Mouse (Mus musculus) midbrain, embryonic 16.5 days (tissue): ENCODE data around the gene Eps15. TPM values are rescaled to one million over a fixed set of nuclear protein-coding genes. Genes with fewer than 3 reads are reported as not detected.
A peak's percentile ranks its signal among the peaks of the same experiment; 100 is the strongest.

Source experiments
- ATAC-seq: fragments of 200-750 bp; cut with Nextera tagmentation; 2 replicates; pipeline ENCODE4 v1.8.0; 2017; ENCODE audit warnings: moderate TSS enrichment
- H3K27ac ChIP-seq: fragments of 300-500 bp; sonication (generic); 2 replicates; pipeline ENCODE4 v1.5.1; 2014; ENCODE audit warnings: mild to moderate bottlenecking, low read length, mixed read lengths
- H3K27me3 ChIP-seq: fragments of 300-500 bp; sonication (generic); 2 replicates; pipeline ENCODE4 v1.6.1; 2014; ENCODE audit warnings: low read depth, low read length, mixed read lengths; ENCODE audit not compliant: control insufficient read depth, insufficient read depth
- H3K36me3 ChIP-seq: fragments of 300-500 bp; sonication (generic); 2 replicates; pipeline ENCODE4 v1.6.1; 2014; ENCODE audit warnings: mild to moderate bottlenecking, low read length, moderate library complexity, mixed read lengths; ENCODE audit not compliant: control insufficient read depth, insufficient read depth
- H3K4me1 ChIP-seq: fragments of 300-500 bp; sonication (generic); 2 replicates; pipeline ENCODE4 v1.6.1; 2014; ENCODE audit warnings: mild to moderate bottlenecking, low read length, mixed read lengths; ENCODE audit not compliant: control insufficient read depth, insufficient read depth
- H3K4me2 ChIP-seq: fragments of 300-500 bp; sonication (generic); 2 replicates; pipeline ENCODE4 v1.6.1; 2014; ENCODE audit warnings: mild to moderate bottlenecking, low read length, mixed read lengths
- H3K4me3 ChIP-seq: fragments of 300-500 bp; sonication (generic); 2 replicates; pipeline ENCODE4 v1.5.1; 2014; ENCODE audit warnings: low read depth, mild to moderate bottlenecking, low read length, moderate library complexity, mixed read lengths
- H3K9ac ChIP-seq: fragments of 300-500 bp; sonication (generic); 2 replicates; pipeline ENCODE4 v1.6.1; 2014; ENCODE audit warnings: low read depth, low read length, mixed read lengths
- H3K9me3 ChIP-seq: fragments of 300-500 bp; sonication (generic); replicated peaks from 2 replicates; pipeline ENCODE4 v1.6.1; 2014; ENCODE audit warnings: mild to moderate bottlenecking, low read length, mixed read lengths; ENCODE audit not compliant: control insufficient read depth, poor library complexity, severe bottlenecking
- WGBS: fragments of 180-500 bp; shearing (Covaris S2); extraction: QIAGEN DNeasy Blood & Tissue Kit; methylation state at CpG from one replicate; pipeline ENCODE4 v1.1.7; 2014; 5-methylcytosine and 5-hydroxymethylcytosine counted together
- polyA plus RNA-seq: library from polyadenylated mRNA; unstranded; fragments of >200 nt; fragmentation: Nextera tagmentation; extraction: Ambion mirVana; gene quantifications from 2 replicates; pipeline ENCODE4 v1.2.1, GENCODE M21; 2015

Eps15 gene
- polyA plus RNA-seq, 1 experiment from 2014 or later: 67.8 TPM

- 70% methylated on average over 6 of the region's 6 CpGs for WGBS
- Histone ChIP-seq H3K36me3 (no peaks in the 10 kb centered on the region), H3K9me3 (no peaks in the 10 kb centered on the region), H3K4me2 (no peak overlapping the region), H3K4me3 (no peak overlapping the region), H3K27ac (no peak overlapping the region), H3K4me1 (no peaks in the 10 kb centered on the region), H3K9ac (no peak overlapping the region), H3K27me3 (no peaks in the 10 kb centered on the region)
- ATAC-seq: no peak
Measured at GRCm38 (mm10) chr4:109262068-109262467, 18.0 kb upstream of the Eps15 start.

- ATAC-seq: no peak
- Histone ChIP-seq H3K9ac (no peak overlapping the region), H3K27me3 (no peaks in the 10 kb centered on the region), H3K27ac (no peak overlapping the region), H3K9me3 (no peaks in the 10 kb centered on the region), H3K36me3 (no peaks in the 10 kb centered on the region), H3K4me1 (no peaks in the 10 kb centered on the region), H3K4me3 (no peak overlapping the region), H3K4me2 (no peak overlapping the region)
- WGBS: 93% methylated on average over 3 of the region's 3 CpGs
Measured at GRCm38 (mm10) chr4:109266056-109266455, 14.0 kb upstream of the Eps15 start.

- ATAC-seq: no peak
- Histone ChIP-seq H3K4me1 (no peaks in the 10 kb centered on the region), H3K4me3 (no peak overlapping the region), H3K4me2 (no peak overlapping the region), H3K9ac (no peak overlapping the region), H3K27me3 (no peaks in the 10 kb centered on the region), H3K27ac (no peak overlapping the region), H3K9me3 (no peaks in the 10 kb centered on the region), H3K36me3 (no peaks in the 10 kb centered on the region)
- WGBS: 76% methylated on average over 2 of the region's 2 CpGs
Measured at GRCm38 (mm10) chr4:109266744-109267143, 13.3 kb upstream of the Eps15 start.

- Histone ChIP-seq H3K9me3 (no peaks in the 10 kb centered on the region), H3K4me2 (no peak overlapping the region), H3K4me1 (no peaks in the 10 kb centered on the region), H3K4me3 (no peak overlapping the region), H3K27ac (no peak overlapping the region), H3K36me3 (no peaks in the 10 kb centered on the region), H3K9ac (no peak overlapping the region), H3K27me3 (no peaks in the 10 kb centered on the region)
- no peak for ATAC-seq
- WGBS: 92% methylated on average over 3 of the region's 3 CpGs
Measured at GRCm38 (mm10) chr4:109267452-109267851, 12.6 kb upstream of the Eps15 start.

DNA sequence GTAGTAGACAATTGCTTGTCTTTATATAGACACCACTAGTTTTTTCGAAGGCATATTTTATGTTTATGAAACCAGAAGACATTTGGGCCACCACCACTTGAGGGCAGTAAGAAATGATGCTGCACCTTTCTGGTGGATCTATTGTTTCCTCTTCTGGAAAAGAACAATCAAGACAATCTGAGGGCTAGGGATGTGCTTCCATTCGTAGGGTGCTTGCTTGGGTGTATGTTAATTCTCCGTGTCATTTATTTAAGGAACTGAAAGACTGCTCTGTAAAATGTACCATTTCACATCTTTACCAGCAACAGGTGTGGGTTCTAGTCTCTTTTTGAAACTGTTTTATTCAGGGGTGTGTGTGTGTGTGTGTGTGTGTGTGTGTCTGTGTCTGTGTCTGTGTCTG lies 11.2 kb upstream of the Eps15 start:
- Histone ChIP-seq H3K4me3 (no peak overlapping the region), H3K36me3 (no peaks in the 10 kb centered on the region), H3K4me2 (no peak overlapping the region), H3K4me1 (no peaks in the 10 kb centered on the region), H3K27me3 (no peaks in the 10 kb centered on the region), H3K9ac (no peak overlapping the region), H3K27ac (no peak overlapping the region), H3K9me3 (no peaks in the 10 kb centered on the region)
- ATAC-seq: no peak
- 87% methylated on average over 3 of the region's 3 CpGs for WGBS

GRCm38 (mm10) chr4:109271803-109272202 lies 8.3 kb upstream of the Eps15 start:
- H3K9ac ChIP-seq: no peak overlapping the region
- no peaks in the 10 kb centered on the region for H3K36me3 ChIP-seq
- no peak overlapping the region for H3K4me2 ChIP-seq
- H3K9me3 ChIP-seq: no peaks in the 10 kb centered on the region
- no peak for ATAC-seq
- WGBS: 94% methylated on average over 4 of the region's 4 CpGs
- no peak overlapping the region for H3K27ac ChIP-seq
- H3K27me3 ChIP-seq: no peaks in the 10 kb centered on the region
- H3K4me3 ChIP-seq: no peak overlapping the region
- H3K4me1 ChIP-seq: no peaks in the 10 kb centered on the region

- H3K4me2 ChIP-seq: no peak overlapping the region
- no peak for ATAC-seq
- WGBS: 85% methylated on average over 2 of the region's 2 CpGs
- H3K9ac ChIP-seq: no peak overlapping the region
- H3K27me3 ChIP-seq: no peaks in the 10 kb centered on the region
- no peaks in the 10 kb centered on the region for H3K4me1 ChIP-seq
- no peaks in the 10 kb centered on the region for H3K9me3 ChIP-seq
- no peak overlapping the region for H3K4me3 ChIP-seq
- no peaks in the 10 kb centered on the region for H3K36me3 ChIP-seq
- no peak overlapping the region for H3K27ac ChIP-seq
Measured at GRCm38 (mm10) chr4:109273586-109274240, 6.4 kb upstream of the Eps15 start.

GRCm38 (mm10) chr4:109280459-109281160 lies 542 bp downstream of the Eps15 start:
- peak overlapping the region; percentile 74 for H3K4me2 ChIP-seq
- no peaks in the 10 kb centered on the region for H3K27me3 ChIP-seq
- no peaks in the 10 kb centered on the region for H3K36me3 ChIP-seq
- H3K9me3 ChIP-seq: no peaks in the 10 kb centered on the region
- ATAC-seq: peak; percentile 77
- no peak overlapping the region; the same call in 1 of the 2 replicates for H3K27ac ChIP-seq
- H3K4me1 ChIP-seq: no peaks in the 10 kb centered on the region
- peak overlapping the region; percentile 77 for H3K9ac ChIP-seq
- peak overlapping the region; percentile 84 for H3K4me3 ChIP-seq
- under 1% methylated on average over 73 of the region's 85 CpGs for WGBS

GRCm38 (mm10) chr4:109281161-109281560 lies 1.1 kb downstream of the Eps15 start:
- Histone ChIP-seq H3K4me1 (no peaks in the 10 kb centered on the region), H3K27me3 (no peaks in the 10 kb centered on the region), H3K27ac (no peak overlapping the region), H3K4me3 (peak overlapping the region; percentile 84), H3K4me2 (peak overlapping the region; percentile 74), H3K9me3 (no peaks in the 10 kb centered on the region), H3K9ac (peak overlapping the region; percentile 77), H3K36me3 (no peaks in the 10 kb centered on the region)
- ATAC-seq: peak; percentile 26; the same call in 1 of the 2 replicates
- 7% methylated on average over 4 of the region's 4 CpGs for WGBS
